Mouse (Mus musculus): ENCODE measurements around the gene Rad51ap1. TPM values are rescaled to one million over a fixed set of nuclear protein-coding genes. Genes with fewer than 3 reads are reported as not detected.

Gene Rad51ap1
- total RNA-seq, 2 experiments from 2014 or later = 44.3 to 137 TPM

Other genes with a start within 250 kb of the Rad51ap1 start
- not detected in 2 replicates for gene Kcna6, start 198.9 kb downstream of the Rad51ap1 start, total RNA-seq (2015)
- not detected in 2 replicates for gene Kcna6, start 198.9 kb downstream of the Rad51ap1 start, total RNA-seq (2017)
- 90.6 and 92.1 TPM in 2 replicates for gene Ndufa9, start 90.5 kb downstream of the Rad51ap1 start, total RNA-seq (2015)
- gene Ndufa9, start 90.5 kb downstream of the Rad51ap1 start, total RNA-seq (2017) = 154 and 161 TPM in 2 replicates
- not detected in 2 replicates for gene Akap3, start 86.5 kb downstream of the Rad51ap1 start, total RNA-seq (2015)
- not detected in 2 replicates for gene Akap3, start 86.5 kb downstream of the Rad51ap1 start, total RNA-seq (2017)
- gene Dyrk4, start 17.7 kb downstream of the Rad51ap1 start, total RNA-seq (2015) = 0.17 TPM in 1 of 2 replicates, not detected in the other
- 0.88 TPM in 1 of 2 replicates, not detected in the other for gene Dyrk4, start 17.7 kb downstream of the Rad51ap1 start, total RNA-seq (2017)
- 33.7 and 52.4 TPM in 2 replicates for gene D6Wsu163e, start 375 bp upstream of the Rad51ap1 start, total RNA-seq (2015)
- gene D6Wsu163e, start 375 bp upstream of the Rad51ap1 start, total RNA-seq (2017) = 39.0 and 56.7 TPM in 2 replicates
- not detected in 2 replicates for gene Fgf6, start 76.0 kb upstream of the Rad51ap1 start, total RNA-seq (2015)
- gene Fgf6, start 76.0 kb upstream of the Rad51ap1 start, total RNA-seq (2017) = not detected in 2 replicates
- not detected in 2 replicates for gene Fgf23, start 133.3 kb upstream of the Rad51ap1 start, total RNA-seq (2015)
- not detected in 2 replicates for gene Fgf23, start 133.3 kb upstream of the Rad51ap1 start, total RNA-seq (2017)
- gene Tigar, start 170.0 kb upstream of the Rad51ap1 start, total RNA-seq (2015) = 8.4 and 9.8 TPM in 2 replicates
- 8.0 and 13.7 TPM in 2 replicates for gene Tigar, start 170.0 kb upstream of the Rad51ap1 start, total RNA-seq (2017)
- 76.9 and 124 TPM in 2 replicates for gene Ccnd2, start 212.6 kb upstream of the Rad51ap1 start, total RNA-seq (2015)
- 38.8 and 51.4 TPM in 2 replicates for gene Ccnd2, start 212.6 kb upstream of the Rad51ap1 start, total RNA-seq (2017)